Mouse (Mus musculus): ENCODE measurements around the gene Sipa1l3.

Sipa1l3 gene

GRCm38 (mm10) chr7:29306108-29306507 is 212.3 kb downstream of the Sipa1l3 start:
- no peak for DNase-seq (ENCODE audit: low spot score in 2 of 2)

GRCm38 (mm10) chr7:29305263-29305988 is 213.0 kb downstream of the Sipa1l3 start:
- DNase-seq (ENCODE audit: low spot score in 2 of 2): peak in 1 of 2 experiments; percentile 31

DNA sequence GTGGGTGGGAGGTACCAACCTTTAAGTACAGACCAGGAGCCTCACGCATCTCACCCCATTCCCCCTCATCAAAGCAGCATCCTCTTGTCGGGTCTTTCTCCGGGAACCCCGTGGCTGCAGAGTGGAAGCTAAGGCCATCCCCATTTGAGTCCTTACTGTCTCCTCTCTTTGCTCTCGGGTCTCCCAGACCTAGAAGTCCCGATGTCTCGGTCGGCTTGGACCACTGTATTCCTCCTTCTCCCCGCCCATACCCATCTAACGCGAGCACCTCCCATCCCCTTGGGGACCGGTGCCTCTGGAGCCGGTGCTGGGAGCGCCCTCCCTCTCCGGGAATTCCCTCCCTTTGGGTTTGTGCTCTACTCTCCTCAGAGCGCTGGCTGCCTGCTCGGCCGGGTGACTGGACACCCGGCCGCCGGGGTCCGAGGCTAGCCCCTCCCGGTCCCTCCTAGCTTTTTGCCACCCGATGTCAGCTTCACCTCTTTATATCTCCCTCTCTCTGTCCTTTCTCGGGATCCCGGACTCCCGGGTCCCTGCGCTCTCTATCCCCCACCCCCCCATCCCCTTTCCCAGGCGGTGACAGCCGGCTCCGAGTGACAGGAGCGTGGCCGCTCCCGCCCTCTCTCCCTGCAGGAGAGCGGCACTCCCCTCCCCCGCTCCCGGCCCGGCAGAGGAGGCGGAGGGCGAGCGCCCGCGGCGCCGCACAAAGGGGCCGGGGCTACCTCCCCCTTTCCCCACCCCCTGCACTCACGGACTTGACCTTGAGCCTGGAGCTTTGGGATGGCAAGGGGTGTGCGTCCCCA is 213.8 kb downstream of the Sipa1l3 start:
- DNase-seq (ENCODE audit: low spot score in 2 of 2): peak in 1 of 2 experiments; percentile 47

DNA sequence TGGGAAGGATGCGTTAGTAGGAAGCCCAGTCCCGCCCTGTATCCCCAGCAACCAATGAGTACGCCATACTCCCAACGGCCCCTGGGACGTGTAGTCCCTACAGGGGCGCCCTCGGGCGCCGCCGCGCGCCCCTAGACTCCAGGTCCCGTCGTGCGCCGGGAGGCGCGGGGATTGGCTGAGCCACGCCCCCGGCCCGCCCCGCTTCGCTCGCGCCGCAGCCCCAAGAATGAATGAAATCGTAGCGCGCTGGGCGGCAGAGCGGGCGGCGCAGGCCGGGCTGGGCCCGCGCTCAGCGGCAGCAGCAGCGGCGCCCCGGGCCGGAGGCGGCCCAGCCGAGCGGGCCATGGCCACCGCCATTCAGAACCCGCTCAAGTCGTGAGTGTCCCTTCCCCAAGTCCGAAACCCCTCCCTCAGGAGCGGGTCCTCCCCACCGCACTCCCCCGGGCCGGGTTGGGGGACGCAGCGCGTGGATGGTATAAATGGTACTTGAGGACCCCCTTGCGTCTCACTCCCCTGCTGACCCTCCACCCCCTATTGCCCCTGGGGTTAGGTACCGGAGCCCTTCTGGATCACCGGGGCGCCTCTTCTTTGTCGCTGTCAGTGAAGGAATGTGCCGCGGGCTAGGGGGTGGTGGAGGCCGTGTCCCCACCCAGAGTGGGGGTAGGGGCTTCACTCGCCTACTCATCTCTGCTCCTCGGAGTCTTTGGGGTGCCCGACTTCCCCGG is 214.5 kb downstream of the Sipa1l3 start, which contains the start of gene Dpf1:
Gene Dpf1 (plus strand): TSS at position 214 of the 725 bp plus-strand sequence.
- peak; percentile 87 to 88 for DNase-seq (ENCODE audit: low spot score in 2 of 2)

- no peak for DNase-seq (ENCODE audit: low spot score in 2 of 2)
These were observed 215.8 kb downstream of the Sipa1l3 start for GRCm38 (mm10) chr7:29302641-29303040.

DNA sequence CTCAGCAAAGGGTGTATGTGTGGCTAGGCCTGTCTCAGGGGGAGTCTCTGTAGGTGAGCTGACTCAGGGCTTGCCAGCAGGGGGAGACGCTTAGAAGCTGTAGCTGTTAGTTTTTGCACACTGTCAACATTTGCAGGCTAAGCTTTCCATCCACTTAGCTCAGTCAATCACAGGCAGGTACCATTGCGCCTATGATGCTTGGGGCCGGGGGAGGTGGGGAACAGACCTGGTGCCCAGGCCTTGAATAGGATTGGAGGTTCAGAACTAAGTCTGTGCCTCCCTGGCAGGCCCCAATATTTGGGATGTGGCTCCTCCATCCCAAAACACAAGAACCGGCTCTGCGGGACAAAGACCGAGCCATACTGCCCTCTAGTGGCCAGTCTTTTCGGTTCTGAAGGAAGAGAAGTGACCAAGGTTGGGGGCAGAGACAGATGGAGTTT is 217.3 kb downstream of the Sipa1l3 start:
- peak; percentile 71 to 78 for DNase-seq (ENCODE audit: low spot score in 2 of 2)

- peak; percentile 54 to 72 for DNase-seq (ENCODE audit: low spot score in 2 of 2)
These were observed 221.4 kb downstream of the Sipa1l3 start for GRCm38 (mm10) chr7:29296998-29297397.

- no peak for DNase-seq (ENCODE audit: low spot score in 2 of 2)
These were observed 222.4 kb downstream of the Sipa1l3 start for GRCm38 (mm10) chr7:29295861-29296647.

- DNase-seq (ENCODE audit: low spot score in 2 of 2): no peak
These were observed 224.2 kb downstream of the Sipa1l3 start for GRCm38 (mm10) chr7:29294111-29294761.

DNA sequence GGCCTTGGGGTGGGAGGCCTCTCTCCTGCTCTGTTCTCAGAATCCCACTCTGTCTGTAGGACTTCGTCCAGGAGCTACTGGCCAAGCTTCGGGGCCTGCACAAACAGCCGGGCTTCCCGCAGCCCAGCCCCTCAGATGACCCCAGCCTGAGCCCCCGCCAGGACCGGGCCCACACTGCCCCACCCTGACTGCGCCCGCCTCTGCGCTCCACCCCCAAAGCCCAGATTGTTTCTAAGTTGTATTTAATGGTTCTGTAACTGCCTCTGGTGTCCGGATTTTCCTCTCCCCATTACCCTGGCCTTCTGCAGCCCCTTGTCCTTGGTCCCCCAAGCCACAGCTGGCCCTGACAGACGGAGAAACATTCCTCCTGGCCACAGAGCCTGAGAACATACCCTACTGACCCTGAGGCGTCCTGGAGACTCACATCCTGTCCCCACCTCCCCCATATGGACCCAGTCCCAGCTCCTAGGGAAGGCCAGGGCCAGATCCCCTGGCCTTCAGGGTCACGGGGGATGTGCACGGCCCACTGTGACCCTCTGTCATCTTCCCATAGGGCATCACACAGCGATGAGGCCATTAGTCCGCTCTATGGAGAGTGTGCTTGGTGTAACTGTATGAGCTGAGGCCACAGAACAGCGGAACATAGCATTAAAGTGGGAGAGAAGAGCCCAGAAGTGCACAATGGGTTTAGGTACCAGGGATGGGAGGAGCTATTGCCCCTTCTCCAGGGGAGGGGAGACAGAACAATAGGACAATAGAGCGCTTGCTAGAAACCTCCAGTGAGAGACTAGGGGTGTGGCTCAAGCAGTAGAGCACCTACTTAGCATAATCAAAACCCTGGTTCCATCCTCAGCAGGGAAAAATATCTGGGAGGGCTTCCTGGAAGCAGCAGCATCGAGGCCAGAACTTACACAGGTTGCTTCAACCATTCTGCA is 225.0 kb downstream of the Sipa1l3 start:
- no peak for DNase-seq (ENCODE audit: low spot score in 2 of 2)

DNA sequence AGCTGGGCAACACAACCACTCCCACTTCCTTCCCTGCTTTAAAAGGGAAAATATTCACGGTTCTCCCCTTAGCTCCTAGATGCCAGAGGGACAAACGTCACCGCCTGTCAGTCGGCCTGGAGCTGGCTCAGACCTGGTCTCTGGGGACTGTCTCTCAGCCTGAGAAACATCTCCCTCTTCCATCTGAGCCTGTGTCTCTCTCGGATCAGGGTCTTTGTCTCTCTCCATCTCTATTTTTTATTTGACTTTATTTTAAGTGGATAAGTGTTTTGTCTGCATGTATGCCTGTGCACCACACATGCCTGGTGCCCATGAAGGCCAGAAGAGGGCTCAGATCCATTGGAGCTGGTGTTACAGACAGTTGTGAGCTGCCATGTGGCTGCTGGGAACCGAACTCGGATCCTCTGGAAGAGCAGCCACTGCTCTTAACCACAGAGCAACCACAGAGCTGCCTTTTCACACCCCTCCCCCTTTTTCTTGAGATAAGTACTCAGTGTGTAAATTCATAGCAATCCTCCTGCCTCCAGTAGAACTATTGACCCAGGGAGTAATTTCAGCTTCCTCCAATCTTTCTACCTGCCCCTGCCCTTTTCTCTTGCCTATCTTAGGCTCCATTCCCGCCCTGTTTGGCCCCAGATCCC is 225.9 kb downstream of the Sipa1l3 start:
- DNase-seq (ENCODE audit: low spot score in 2 of 2): no peak

DNA sequence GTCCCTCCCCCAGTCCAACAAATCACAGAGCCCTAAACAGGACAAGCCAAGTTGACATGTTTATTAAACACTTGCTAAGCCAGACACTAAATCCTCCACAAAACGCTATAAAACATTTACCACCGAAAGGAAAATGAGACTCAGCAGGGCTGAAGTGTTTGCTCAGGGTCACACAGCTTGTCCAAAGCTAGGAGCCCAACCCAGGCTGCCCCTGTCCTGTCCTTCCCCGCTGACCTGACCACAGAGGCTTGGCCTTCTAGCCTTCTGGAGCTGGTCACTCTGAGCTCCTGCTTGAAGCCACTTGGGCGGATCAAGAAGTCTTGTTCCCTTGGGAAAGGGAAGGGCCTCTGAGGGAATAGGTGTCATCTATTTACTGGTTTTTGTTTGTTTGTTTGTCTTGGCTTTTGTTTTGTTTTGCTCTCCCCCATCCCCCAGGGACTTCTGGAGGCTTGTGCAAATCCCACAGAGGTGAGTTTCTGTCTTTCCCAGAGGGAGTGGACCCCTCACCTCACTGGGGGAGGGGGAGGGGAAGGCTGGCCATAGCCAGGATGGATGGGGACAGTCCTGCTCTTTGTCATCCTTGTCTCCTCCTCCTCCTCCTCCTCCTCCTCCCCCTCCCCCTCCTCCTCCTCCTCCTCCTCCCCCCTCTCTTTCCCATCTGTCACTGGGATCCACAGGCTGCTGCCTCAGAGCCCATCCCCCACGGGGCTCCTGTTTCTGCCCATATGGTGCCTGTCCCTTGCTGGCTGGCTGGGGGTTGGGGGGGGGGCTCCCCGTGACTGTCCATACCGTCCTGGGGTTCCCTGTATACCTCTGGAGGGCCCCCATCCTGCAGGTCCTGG is 226.6 kb downstream of the Sipa1l3 start:
- no peak for DNase-seq (ENCODE audit: low spot score in 2 of 2)

GRCm38 (mm10) chr7:29290691-29291485 is 227.6 kb downstream of the Sipa1l3 start:
- no peak for DNase-seq (ENCODE audit: low spot score in 2 of 2)

GRCm38 (mm10) chr7:29289856-29290255 is 228.6 kb downstream of the Sipa1l3 start:
- DNase-seq (ENCODE audit: low spot score in 2 of 2): no peak

DNA sequence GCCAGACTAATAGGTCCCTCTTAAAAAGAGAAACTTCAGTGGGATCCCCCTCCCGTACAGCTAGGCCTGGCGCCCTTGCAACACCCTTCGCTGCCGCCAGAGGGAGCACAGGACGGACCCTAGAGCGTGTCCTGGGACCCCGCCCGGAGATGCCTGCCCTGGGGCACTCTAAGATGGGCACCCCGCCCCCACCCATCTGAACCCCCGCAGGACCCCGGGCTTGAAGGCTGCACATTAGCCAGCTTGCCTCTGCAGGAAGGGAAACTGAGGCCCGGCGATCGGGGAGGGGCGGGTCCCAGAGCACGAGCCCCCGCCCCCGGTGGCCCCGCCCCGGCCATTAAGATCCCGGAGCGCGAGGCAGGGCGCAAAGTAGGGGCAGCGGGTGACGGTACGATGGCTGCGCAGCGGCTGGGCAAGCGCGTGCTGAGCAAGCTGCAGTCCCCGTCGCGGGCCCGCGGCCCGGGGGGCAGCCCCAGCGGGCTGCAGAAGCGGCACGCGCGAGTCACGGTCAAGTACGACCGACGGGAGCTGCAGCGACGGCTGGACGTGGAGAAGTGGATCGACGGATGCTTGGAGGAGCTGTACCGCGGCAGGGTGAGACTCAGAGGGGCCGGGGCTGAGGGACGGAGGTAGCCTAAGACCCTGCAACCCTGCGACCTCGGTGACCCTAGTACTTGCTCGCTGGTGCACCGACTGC is 229.4 kb downstream of the Sipa1l3 start, which contains the start of gene Ppp1r14a:
Gene Ppp1r14a (plus strand): TSS at position 367 of the 697 bp plus-strand sequence.
- peak; percentile 37 to 47 for DNase-seq (ENCODE audit: low spot score in 2 of 2)

- DNase-seq (ENCODE audit: low spot score in 2 of 2): no peak
These were observed 230.4 kb downstream of the Sipa1l3 start for GRCm38 (mm10) chr7:29288079-29288478.

DNA sequence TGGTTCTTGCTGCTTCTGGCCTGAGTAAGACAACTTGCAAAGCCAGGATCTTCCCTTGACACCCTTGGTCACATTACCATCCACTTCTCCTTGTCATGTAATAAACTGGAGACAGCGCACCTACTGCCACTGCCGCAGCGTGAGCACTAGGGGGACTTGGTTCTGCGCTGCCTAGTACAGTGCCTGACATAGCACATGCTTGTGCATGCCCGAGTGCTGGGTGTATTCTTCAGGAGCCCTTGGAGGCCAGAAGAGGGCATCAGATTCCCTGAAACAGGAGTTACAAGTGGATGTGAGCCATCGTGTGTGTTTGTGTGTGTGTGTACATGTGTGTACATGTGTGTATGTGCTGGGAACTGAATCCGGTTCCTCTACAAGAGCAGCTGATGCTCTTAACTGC is 231.0 kb downstream of the Sipa1l3 start:
- DNase-seq (ENCODE audit: low spot score in 2 of 2): no peak
